Mouse (Mus musculus): ENCODE measurements around the gene Asb2.

DNA sequence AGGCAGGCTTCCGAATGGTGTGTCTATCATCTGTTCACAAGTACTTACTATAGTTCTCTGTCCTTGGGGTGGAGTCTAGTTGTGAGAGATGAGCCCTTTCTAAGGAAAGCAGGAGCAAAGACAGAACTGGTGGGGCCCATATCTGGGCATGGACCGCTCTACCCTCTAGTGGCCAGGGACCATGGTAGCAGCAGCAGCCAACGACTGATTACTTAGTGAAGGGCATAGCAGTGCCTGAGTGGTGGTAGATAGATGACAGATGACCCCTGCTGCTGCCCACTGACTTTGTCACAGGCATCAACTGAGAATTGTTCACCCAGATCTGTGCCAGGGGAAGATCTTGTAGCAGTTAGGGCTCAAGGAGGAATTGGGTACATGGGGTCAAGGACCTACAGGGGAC lies 33.0 kb downstream of the Asb2 start:
- no peak for TF ChIP-seq MAFK (IDR thresholded peaks at IDR 0.05; ENCODE audit: insufficient read depth, low read depth, low read length)
- TF ChIP-seq CHD2 (IDR thresholded peaks at IDR 0.05; ENCODE audit: low read depth, low read length) = no peak

Data from ES-E14 (cell line).